Mouse (Mus musculus) megakaryocyte, adult 5-6 weeks (primary cell): ENCODE results near the gene Nipa1. TPM values are rescaled to one million over a fixed set of nuclear protein-coding genes. Genes with fewer than 3 reads are reported as not detected.
A peak's percentile ranks its signal among the peaks of the same experiment; 100 is the strongest.

Experiments used
- ATAC-seq: 2 replicates; pipeline ENCODE4 v1.8.0; 2016; ENCODE audit warnings: mild to moderate bottlenecking, inconsistent platforms; ENCODE audit not compliant: poor library complexity, severe bottlenecking
- total RNA-seq, 2 experiments: library from RNA; stranded (forward) in 1 of 2; stranded (reverse) in 1 of 2; fragments of 153-499, 151-499 nt in 1 of 2; fragments of 221-1000, 200-1000 nt in 1 of 2; gene quantifications; 2 replicates each; pipeline versions ENCODE4 v1.2.3 to v1.2.4; 2015 to 2017

The Nipa1 gene
- total RNA-seq, 2 experiments from 2014 or later, result 0.44 to 0.67 TPM

DNA sequence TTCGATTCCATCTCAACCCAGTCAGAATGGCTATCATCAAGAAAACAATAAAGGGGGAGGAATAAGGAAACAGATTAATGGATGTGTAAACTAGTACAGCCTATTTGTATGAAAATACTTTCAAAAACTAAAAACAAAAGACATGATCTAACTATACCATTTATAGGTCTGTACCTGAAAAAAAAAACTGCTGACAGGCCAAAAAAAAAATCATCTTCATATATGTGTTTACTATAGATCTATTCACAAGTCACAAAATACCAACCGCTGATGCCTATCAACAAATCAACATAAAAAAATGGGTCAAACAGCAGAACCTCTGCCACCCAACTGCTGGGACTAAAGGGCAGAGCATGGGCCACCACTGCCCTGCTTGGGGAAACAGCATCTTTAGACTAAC is 63.7 kb downstream of the Nipa1 start:
- ATAC-seq, result no peak

DNA sequence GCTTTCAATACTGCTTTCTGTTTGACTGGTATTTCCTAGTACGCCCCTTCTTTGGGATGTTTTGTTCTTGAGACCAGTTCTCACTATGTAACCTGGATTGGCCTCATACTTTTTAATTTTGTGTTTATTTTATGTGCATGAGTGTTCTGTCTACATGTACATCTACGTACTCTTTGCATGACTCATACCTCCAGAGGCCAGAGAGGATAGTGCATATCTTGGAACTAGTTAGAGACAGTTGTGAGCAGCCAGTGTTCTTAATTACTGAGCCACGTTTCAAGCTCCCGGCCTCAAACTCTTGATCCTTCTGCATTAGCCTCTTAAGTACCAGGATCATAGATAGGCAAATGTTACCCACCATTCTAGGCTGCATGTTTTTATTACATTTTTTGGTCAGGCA is 81.4 kb downstream of the Nipa1 start:
- ATAC-seq, result no peak

DNA sequence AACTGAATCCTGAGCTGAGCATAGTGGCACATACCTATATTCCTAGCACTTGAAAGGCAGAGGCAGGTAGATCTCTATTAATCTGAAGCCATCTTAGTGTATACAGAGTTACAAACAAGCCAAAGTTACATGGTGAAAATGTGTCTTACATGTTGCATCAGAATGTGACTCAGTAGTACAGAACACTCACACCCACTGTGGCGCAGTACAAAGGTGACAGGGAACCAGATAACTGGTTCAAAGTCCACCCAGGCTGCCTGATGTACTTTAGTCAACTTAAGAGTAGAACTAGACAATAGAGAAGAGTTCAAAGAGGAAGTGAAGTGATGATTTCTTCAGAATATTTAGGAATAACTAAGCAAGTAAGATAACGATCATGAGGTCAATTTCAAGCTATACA is 84.7 kb downstream of the Nipa1 start:
- no peak for ATAC-seq

DNA sequence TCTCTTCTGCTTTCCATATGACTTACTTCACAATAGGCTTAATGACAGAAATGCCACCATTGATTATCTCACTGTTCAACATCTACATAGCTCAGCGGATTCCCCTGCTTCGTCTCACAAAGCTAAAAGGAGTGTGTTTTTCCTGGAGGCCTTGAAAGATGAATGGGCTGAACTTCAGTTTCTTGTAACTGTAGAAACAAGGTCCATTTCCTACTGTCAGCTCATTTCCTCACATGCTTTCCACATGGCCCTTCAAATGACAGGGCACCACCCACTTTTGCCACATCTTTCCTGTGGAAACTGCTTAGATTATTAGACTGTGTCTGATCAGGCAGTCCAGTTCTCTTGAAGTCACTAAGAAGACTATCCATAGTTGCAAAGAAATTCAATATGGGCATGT is 91.1 kb downstream of the Nipa1 start:
- ATAC-seq, result peak; percentile 76

Other genes starting within 250 kb of the Nipa1 start
- 33.9 and 45.8 TPM in 2 replicates for gene Tubgcp5, start 225.8 kb downstream of the Nipa1 start, total RNA-seq (2015)
- gene Tubgcp5, start 225.8 kb downstream of the Nipa1 start, total RNA-seq (2017), result 27.9 and 34.2 TPM in 2 replicates
- 76.6 and 82.8 TPM in 2 replicates for gene Cyfip1, start 178.2 kb downstream of the Nipa1 start, total RNA-seq (2015)
- gene Cyfip1, start 178.2 kb downstream of the Nipa1 start, total RNA-seq (2017), result 96.2 and 100 TPM in 2 replicates
- gene Nipa2, start 57.5 kb downstream of the Nipa1 start, total RNA-seq (2015), result 72.2 and 73.9 TPM in 2 replicates
- 46.5 and 48.2 TPM in 2 replicates for gene Nipa2, start 57.5 kb downstream of the Nipa1 start, total RNA-seq (2017)
- 18.2 and 20.6 TPM in 2 replicates for gene Herc2, start 30.2 kb upstream of the Nipa1 start, total RNA-seq (2015)
- gene Herc2, start 30.2 kb upstream of the Nipa1 start, total RNA-seq (2017), result 30.8 and 32.3 TPM in 2 replicates
- not detected in 2 replicates for gene Oca2, start 219.8 kb upstream of the Nipa1 start, total RNA-seq (2015)
- gene Oca2, start 219.8 kb upstream of the Nipa1 start, total RNA-seq (2017), result not detected in 2 replicates